Mouse (Mus musculus) liver, embryonic 14.5 days (tissue): ENCODE measurements around the gene Arpp21.
A peak's percentile ranks its signal among the peaks of the same experiment; 100 is the strongest.

Source experiments
- CTCF ChIP-seq: IDR thresholded peaks from 2 replicates; pipeline ENCODE4 v1.5.1; 2016; ENCODE audit warnings: antibody characterized with exemption, low read depth, control low read depth
- EP300 ChIP-seq: IDR thresholded peaks from 2 replicates; pipeline ENCODE4 v1.6.1; 2016; ENCODE audit warnings: antibody characterized with exemption, low read depth

DNA sequence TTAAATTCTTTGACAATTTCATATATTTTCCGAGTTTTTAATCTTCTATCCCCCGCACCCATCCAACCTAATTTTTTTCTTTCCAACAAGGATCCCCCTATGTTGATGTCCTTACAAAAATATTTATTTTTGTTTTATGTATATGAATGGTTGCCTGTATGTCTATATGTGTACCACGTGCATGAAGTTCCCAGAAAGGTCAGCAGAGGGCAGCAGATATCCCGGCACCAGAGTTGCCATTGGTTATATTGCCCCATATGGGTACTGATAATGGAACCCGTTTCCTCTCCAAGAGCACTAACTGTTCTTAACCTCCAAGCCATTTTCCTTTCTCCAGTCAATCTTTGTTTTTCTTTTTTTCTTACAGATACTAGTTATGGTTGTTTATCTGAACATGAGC is 124.1 kb downstream of the Arpp21 start:
- TF ChIP-seq CTCF (peak; percentile 61), EP300 (no peak)
